In the genomic region with DNA sequence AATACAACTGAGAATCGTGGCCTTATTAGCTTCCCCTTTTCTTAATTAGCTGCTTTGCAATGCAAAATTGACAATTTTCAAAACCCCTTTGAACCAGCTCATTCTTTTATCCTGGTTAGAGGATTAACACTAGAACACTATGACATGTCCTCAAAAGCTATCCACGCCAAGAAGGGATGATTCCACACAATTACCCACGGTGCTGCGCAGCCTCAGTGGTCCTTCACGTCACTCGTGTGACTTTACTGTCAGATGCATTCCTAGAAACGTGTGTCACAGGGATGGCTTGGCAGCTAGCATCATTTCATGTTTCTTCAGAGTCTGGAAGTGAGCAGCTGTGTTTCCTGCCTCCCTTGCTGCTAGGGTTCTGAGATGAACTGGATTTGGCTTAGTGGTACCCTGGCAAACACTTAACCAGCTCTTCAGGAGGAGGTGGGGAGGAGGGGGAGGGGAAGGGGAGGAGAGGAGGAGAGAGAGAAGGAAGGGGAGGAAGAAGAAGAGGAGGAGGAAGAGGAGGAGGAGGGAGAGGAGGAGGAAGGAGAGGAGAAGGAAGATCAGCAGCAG, we compare ENCODE assay signal across 8 mouse cellular contexts.
DNase-seq lines count a peak whose midpoint lies in the region; ATAC-seq lines count a peak whose summit lies in the region.
"Had no signal": no experiment of that assay in that cellular context is flagged by ENCODE, and none has a peak within 500 bp of the region (broad histone marks: within the 10 kb centered on the region; RNA-seq: fewer than 3 reads in every experiment).

No protein-coding gene starts in this region.

- H3K4me2 ChIP-seq in heart, embryonic 14.5 days (ENCODE audit: low read length): no peak overlapping the region
- no peak overlapping the region for H3K4me2 ChIP-seq in limb, embryonic 15.5 days
- H3K4me2 ChIP-seq: neural tube, embryonic 12.5 days had no signal

- H3K9me3 ChIP-seq in heart, embryonic 14.5 days (ENCODE audit: control insufficient read depth, low read length): no peaks in the 10 kb centered on the region
- H3K9me3 ChIP-seq in limb, embryonic 15.5 days: no peaks in the 10 kb centered on the region
- H3K9me3 ChIP-seq: neural tube, embryonic 12.5 days had no signal

- no peaks in the 10 kb centered on the region for H3K27me3 ChIP-seq in heart, embryonic 14.5 days (ENCODE audit: control insufficient read depth, insufficient read depth, low read length)
- no peaks in the 10 kb centered on the region for H3K27me3 ChIP-seq in limb, embryonic 15.5 days
- H3K27me3 ChIP-seq: neural tube, embryonic 12.5 days had no signal

- no peak overlapping the region for H3K4me3 ChIP-seq in heart, embryonic 14.5 days (ENCODE audit: control insufficient read depth in 1 of 2, insufficient read depth in 1 of 2, low read depth in 1 of 2, low read length in 2 of 2)
- H3K4me3 ChIP-seq in limb, embryonic 15.5 days: no peak overlapping the region
- H3K4me3 ChIP-seq: neural tube, embryonic 12.5 days had no signal

- H3K27ac ChIP-seq in heart, embryonic 14.5 days (replicated peaks in 1 of 2; ENCODE audit: control insufficient read depth in 1 of 2, insufficient read depth in 1 of 2, low read depth in 2 of 2, low read length in 2 of 2): peak overlapping the region; percentile 82
- peak overlapping the region; percentile 90 for H3K27ac ChIP-seq in limb, embryonic 15.5 days

- H3K9ac ChIP-seq in heart, embryonic 14.5 days (ENCODE audit: low read length): peak overlapping the region; percentile 41; the same call in 1 of the 2 replicates
- no peak overlapping the region for H3K9ac ChIP-seq in limb, embryonic 15.5 days
- H3K9ac ChIP-seq: neural tube, embryonic 12.5 days had no signal

- peaks cover 20 to 28% of the 10 kb centered on the region in 2 experiments for H3K4me1 ChIP-seq in heart, embryonic 14.5 days (ENCODE audit: control insufficient read depth in 2 of 2, insufficient read depth in 2 of 2, low read length in 2 of 2)
- H3K4me1 ChIP-seq in limb, embryonic 15.5 days: peaks cover 30% of the 10 kb centered on the region

- ATAC-seq in heart, embryonic 14.5 days (ENCODE audit: insufficient number of reproducible peaks, insufficient read depth, low FRiP score, low read depth): no peak
- ATAC-seq in limb, embryonic 15.5 days (ENCODE audit: insufficient number of reproducible peaks, low FRiP score, low TSS enrichment, low read depth): no peak

- no peaks in the 10 kb centered on the region for H3K36me3 ChIP-seq in heart, embryonic 14.5 days (ENCODE audit: control insufficient read depth, insufficient read depth, low read length)
- H3K36me3 ChIP-seq in limb, embryonic 15.5 days: no peaks in the 10 kb centered on the region
- H3K36me3 ChIP-seq: neural tube, embryonic 12.5 days had no signal

- DNase-seq in lung, postnatal 10 days: peak; percentile 55
- DNase-seq in lung, postnatal 14 days: no peak
- no peak for DNase-seq in right cerebral cortex, postnatal 10 days (ENCODE audit: low spot score in 2 of 2)
- no peak for DNase-seq in gastrocnemius, adult 18-20 months (ENCODE audit: low spot score)
- no peak for DNase-seq in right cerebral cortex, postnatal 14 days

- 68% methylated on average over 7 of the region's 7 CpGs for WGBS in heart, embryonic 14.5 days
- 59% methylated on average over 7 of the region's 7 CpGs for WGBS in limb, embryonic 15.5 days
